Mouse (Mus musculus) gastrocnemius, adult 2 months (tissue): ENCODE measurements at regions not wholly inside any gene's neighbourhood (a gene's known extent, or its start where the extent isn't known, plus 50 kb on each side); places are given as distances from the start of the nearest gene placed in this dataset. TPM values are rescaled to one million over a fixed set of nuclear protein-coding genes. Genes with fewer than 3 reads are reported as not detected.

ENCODE experiments used
- DNase-seq: peaks from one replicate; pipeline ENCODE4 v3.0.0; 2022
- H3K27ac ChIP-seq: fragments of 200-600 bp; 2 replicates; pipeline ENCODE4 v1.8.1; 2022; ENCODE audit warnings: mild to moderate bottlenecking
- H3K4me3 ChIP-seq: fragments of 200-600 bp; 2 replicates; pipeline ENCODE4 v1.8.1; 2022; ENCODE audit warnings: mild to moderate bottlenecking, moderate library complexity
- CTCF ChIP-seq: fragments of 200-600 bp; IDR thresholded peaks from 2 replicates; pipeline ENCODE4 v1.8.1; 2022; ENCODE audit warnings: antibody characterized with exemption, mild to moderate bottlenecking, moderate library complexity
- intact Hi-C: fragments of 180-260 bp; cut with DNase I; formaldehyde crosslinking; loops from one replicate; pipeline ENCODE4 v1.15.1; 2025
- microRNA-seq: library from miRNA; unstranded; fragments of <30 nt; microRNA quantifications from one replicate; pipeline ENCODE4 v1.2.0, GENCODE M21; 2021

DNA sequence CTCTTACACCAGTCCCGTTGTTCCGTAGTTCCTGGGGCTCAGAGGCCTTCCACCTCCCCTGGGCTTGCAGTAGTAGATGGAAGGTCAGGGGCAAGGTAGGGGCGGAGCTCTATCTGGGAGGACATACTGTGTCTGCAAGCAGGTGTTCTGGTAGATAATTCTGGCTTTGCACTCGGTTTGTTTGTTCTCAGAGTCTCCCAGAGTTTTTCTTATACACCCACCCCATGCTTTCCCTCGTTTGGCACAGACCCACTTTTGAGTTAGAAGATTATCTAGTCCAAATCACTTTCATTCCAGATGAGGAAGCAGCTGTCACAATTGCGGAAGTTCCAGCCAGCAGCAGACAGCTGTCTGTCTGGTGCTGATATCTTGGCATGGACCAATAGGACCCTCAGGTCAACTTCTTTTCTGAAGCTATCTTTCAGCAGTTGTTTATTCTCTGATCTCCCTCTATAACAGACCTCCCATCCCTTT, 79.0 kb upstream of the Kif2a start:
- TF ChIP-seq CTCF: no peak
- Histone ChIP-seq H3K4me3 (peak overlapping the region; percentile 63; the same call in 1 of the 2 replicates), H3K27ac (peak overlapping the region; percentile 68)
- intact Hi-C loops: loop anchor here (2.0 kb wide), 1 partner anchor 154 kb away; the partner anchor contains the start of gene Dimt1
- DNase-seq: no peak

DNA sequence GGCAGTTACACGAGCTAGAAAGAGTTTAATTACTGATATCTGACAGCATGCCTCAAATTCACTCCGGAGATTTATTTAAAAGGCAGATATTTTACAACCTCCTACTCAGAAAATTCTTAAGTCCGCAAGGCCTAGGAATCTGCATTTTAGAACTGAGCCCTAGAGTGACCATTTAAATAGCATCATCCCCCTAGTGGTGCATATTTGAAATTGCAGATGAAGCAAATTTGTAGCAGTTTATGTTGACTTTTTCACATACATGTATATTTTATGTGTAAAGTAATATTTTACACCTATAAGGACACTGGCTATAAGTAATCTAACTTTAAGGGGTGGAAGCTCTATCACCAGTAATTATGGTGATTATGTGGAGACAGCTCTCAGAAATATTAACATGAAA, 78.2 kb upstream of the Kif2a start:
- intact Hi-C loops: loop anchor here (2.0 kb wide), 1 partner anchor 153 kb away; the partner anchor contains the start of gene Dimt1
- TF ChIP-seq CTCF: peak; percentile 57
- H3K4me3 ChIP-seq: no peak overlapping the region
- no peak overlapping the region for H3K27ac ChIP-seq
- DNase-seq: no peak

DNA sequence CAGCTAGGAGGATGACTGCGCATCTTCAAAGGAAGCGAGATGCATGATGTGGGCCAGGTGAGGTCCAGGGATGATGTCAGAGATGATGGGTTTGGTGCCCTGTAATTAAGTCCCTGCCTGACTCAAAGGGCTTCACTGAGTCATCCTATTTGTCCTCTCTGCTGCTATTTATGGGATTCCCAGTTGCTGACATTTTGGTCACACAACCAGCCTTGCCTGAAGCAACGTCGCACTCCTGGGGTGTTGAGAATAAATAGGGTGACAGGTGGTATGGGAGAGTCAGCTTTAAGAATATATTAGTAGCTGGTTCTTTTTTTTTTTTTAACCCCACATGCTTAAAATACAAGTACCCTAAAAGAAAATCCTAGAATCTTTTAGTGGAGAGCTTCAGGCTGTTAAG, 75.1 kb upstream of the Kif2a start:
- DNase-seq: no peak
- no peak overlapping the region for H3K4me3 ChIP-seq
- no peak overlapping the region for H3K27ac ChIP-seq
- intact Hi-C loops: loop anchor here (5.0 kb wide), 1 partner anchor 70 kb away; no protein-coding TSS in a partner anchor
- no peak for TF ChIP-seq CTCF

DNA sequence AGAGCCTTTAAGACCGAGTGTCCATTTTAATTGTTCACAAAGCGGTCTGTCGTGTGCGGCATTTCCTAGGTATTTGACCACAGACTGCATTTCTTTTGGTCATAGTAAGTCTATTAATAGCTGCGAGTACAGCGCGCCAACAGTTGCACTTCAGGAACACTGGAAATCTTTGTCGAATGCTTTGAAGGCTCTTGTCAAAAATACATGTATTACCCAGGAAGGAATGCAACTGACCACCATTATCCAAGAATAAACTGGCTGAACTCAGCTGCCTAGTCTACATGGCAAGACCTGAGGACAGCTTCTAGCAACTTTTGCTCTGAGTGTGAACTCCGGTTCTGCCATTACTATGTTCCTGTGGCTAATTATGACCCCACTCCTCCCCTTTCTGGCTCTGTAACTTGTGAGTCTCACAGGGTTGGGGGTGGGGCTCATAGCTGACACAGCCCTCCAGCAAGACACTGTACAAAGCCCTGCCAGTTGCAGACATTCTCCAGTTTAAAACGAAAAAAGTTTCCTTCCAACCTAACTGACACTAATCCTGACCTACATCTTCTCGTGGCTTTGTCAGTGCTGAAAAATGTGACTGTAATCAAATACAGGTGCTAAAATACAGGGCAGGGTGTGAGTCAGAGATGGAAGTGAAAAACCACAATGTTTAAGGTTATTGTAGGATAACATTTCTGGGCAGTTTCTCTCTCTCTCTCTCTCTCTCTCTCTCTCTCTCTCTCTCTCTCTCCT, 73.2 kb upstream of the Kif2a start:
- no peak overlapping the region for H3K27ac ChIP-seq
- H3K4me3 ChIP-seq: peak overlapping the region; percentile 47
- intact Hi-C loops: loop anchor here (5.0 kb wide), 1 partner anchor 68 kb away; no protein-coding TSS in a partner anchor
- no peak for TF ChIP-seq CTCF
- DNase-seq: no peak

DNA sequence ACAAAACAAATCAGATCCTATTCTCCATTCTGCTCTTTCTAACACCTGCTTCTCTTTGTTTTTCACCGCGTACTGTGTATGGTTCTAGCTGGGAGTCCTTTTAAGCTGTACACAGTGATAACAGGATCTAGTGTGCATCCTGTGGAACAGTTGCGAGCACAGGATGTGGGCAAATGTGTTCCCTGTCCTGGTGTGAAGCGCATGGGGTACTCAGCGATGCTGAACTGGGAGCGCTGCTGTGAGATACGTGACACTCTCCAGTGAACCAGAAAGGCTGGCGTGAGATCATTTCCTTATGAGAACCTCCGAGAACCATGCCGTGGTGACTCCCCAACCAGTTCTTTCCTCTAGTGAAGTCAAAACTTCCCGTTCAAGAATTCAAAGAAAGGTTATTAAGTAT, 72.6 kb upstream of the Kif2a start:
- intact Hi-C loops: no loop called here
- Histone ChIP-seq H3K27ac (no peak overlapping the region), H3K4me3 (peak overlapping the region; percentile 47)
- DNase-seq: no peak
- TF ChIP-seq CTCF: no peak

DNA sequence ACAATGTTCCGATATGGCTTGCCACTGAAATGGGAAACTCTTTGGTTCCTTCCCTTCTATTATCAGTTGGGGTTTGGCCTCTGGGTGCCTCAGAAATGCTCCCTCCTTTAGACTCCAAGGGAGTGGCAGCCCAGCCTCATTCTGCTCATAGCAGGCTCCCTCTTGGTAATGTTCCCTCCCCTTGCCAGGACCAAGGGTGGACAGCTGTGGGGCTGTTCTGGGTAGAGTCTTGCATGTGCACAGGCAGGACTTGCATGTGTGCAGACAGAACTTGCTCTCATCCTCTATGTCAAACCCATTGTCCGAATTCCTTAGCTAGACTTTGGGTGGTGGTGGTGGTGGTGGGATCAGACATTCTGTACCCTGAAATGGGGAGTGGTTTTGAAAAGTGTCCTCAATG, 71.8 kb upstream of the Kif2a start:
- intact Hi-C loops: no loop called here
- Histone ChIP-seq H3K27ac (no peak overlapping the region; the same call in 1 of the 2 replicates), H3K4me3 (no peak overlapping the region)
- TF ChIP-seq CTCF: no peak
- DNase-seq: no peak

DNA sequence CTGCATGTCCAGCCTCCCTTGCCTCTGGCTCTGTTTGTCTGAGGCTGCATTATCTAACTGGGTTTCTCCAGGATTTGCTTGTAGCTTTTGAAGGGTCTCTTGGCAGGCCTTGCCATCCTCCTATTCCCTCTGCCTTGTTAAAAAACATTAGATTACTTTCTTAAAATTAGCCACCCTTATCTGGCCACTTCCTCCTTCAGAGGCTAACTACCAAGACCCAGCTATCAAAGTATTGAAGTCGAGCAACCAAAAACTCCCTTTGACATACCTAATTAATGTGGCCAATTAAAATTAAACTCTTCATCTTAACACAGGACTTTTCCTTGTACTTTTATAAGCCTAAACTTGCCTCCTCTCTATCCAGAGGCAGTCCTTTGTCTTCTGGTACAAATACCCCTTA, 66.3 kb upstream of the Kif2a start:
- Histone ChIP-seq H3K4me3 (no peak overlapping the region), H3K27ac (no peak overlapping the region)
- intact Hi-C loops: no loop called here
- no peak for DNase-seq
- no peak for TF ChIP-seq CTCF

DNA sequence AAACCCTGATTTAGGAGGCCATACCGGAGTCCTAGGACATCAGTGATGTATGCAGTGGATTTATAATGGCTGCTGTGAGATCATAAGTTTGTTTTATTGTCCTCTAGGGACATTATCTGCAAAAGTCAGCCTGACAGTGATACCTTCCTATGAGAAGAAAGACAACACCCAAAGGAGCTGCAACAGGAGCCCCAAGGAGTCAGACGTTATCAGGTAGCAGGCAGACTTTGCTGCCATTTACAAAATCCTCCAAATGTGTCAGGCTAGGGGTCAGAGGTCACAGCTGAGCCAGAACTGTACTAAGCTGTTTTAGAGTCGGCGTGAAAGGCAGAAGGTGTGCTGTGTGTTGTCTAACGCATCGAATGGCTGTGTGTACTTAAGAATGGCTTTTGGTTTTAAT, 65.4 kb upstream of the Kif2a start:
- no peak for TF ChIP-seq CTCF
- DNase-seq: no peak
- intact Hi-C loops: no loop called here
- Histone ChIP-seq H3K27ac (no peak overlapping the region), H3K4me3 (no peak overlapping the region)

DNA sequence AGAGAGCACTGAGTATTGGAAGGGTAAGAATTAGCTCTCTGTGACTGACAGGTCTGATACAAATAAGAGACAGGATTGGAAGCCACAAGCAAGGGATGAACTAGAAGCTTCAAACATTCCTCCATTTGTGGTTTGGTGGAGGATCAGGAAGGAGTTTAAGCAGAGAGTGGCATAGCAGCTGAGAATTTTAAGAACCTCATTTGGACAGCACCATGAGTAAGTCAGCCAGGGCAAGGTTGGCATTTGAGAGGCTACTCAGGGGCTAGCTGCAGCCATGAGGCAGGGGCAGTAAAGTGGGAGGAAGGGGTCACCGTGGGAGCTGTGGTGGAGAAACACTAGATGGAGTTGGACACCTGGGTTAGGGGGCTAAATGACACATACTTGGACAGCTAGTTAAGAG, 56.2 kb upstream of the Kif2a start:
- no peak overlapping the region for H3K27ac ChIP-seq
- DNase-seq: no peak
- no peak for TF ChIP-seq CTCF
- intact Hi-C loops: no loop called here
- no peak overlapping the region for H3K4me3 ChIP-seq

DNA sequence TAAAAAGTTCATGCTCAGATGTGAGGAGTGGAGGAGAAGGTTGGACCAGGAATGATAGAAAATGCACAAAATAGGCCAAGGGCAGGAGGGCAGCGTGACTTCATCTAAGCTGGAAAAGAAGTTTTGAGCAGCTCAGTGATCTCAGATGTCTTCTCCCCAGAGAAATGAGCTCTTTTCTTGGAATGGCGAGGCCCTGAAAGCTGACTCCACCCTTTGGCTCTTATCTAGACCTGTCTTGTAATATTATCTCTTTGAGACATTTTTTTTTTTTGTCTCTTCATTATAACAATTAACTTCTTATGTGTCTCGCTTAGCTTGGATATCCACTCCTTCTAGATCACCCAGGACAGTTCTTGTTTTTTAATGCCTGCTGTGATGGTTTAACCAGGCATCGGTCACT, 53.0 kb upstream of the Kif2a start:
- DNase-seq: no peak
- Histone ChIP-seq H3K4me3 (no peak overlapping the region), H3K27ac (peak overlapping the region; percentile 72)
- intact Hi-C loops: no loop called here
- no peak for TF ChIP-seq CTCF

DNA sequence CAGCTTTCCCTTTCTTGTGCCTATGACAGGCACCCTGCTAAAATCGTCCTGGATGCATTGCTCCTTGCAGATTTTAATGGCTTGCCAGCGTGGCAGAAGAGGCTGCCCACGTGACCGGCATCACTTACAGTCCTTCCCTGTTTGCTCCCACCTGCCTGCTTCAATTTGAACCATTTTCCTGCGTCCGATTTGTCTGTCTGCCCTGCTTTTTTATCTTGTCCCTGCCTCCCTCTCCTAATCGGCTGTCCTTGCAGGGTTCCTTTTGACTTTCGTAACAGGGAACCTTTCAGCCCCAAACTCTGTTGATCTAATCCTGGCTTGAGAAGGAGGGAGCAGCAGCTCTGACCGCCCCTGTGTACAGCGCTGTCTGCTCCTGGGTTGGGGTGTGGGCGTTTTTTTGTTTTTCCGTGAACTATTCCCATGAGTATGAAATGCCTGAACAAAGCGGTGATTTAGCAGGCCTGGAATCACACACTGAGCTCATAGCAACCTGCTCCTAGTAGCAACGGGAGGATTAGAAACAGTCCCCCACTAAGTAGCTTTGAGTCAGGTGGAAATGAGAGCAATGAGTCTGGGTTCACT, 51.2 kb upstream of the Kif2a start:
- intact Hi-C loops: no loop called here
- DNase-seq: peak; percentile 40
- Histone ChIP-seq H3K27ac (peak overlapping the region; percentile 72), H3K4me3 (peak overlapping the region; percentile 60)
- no peak for TF ChIP-seq CTCF

DNA sequence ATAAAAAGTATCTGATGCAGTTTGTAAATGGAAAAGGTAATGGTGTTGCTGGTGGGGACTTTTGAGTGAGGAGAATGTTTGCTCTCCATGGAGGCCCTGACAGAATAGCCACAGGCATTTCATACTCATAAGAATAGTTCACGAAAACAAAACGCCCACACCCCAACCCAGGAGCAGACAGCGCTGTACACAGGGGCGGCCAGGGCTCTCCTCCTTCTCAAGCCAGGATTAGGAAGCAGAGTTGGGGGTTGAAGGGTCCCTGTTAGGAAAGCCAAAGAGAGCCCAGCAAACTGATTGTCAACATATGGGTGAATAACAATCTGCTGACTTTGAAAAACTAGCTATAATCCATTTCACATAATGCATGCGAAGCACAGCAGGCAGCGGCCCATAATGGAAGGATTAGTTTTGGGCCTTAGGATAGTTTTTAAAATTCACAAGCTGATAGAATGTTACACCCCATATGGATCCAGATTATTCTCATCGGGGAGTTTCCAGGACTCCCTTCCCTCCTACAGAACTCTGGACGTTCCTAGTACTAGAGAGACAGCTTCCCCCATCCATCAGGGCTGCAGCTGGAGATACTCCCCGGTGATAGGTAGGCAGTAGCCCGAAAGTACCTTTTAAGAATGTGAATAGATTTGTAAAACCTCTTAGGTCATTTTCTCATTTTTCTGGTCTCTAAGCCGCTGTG, 50.6 kb upstream of the Kif2a start:
- no peak for DNase-seq
- peak overlapping the region; percentile 72 for H3K27ac ChIP-seq
- H3K4me3 ChIP-seq: peak overlapping the region; percentile 60
- intact Hi-C loops: no loop called here
- TF ChIP-seq CTCF: no peak

Small RNAs in the stretch of these regions (microRNA-seq; reads per million reads assigned to microRNA genes)
- gene Gm22118: not detected
